Mouse (Mus musculus): ENCODE measurements around the gene Lypd4. TPM values are rescaled to one million over a fixed set of nuclear protein-coding genes. Genes with fewer than 3 reads are reported as not detected.

Lypd4 gene
- polyA plus RNA-seq, 1 experiment from 2014 or later: not detected

- no peak for ATAC-seq (ENCODE audit: low FRiP score)
- H3K4me2 ChIP-seq (replicated peaks; ENCODE audit: low read depth, low read length): no peak overlapping the region
- H3K36me3 ChIP-seq (ENCODE audit: control insufficient read depth, insufficient read depth, low read length): peaks cover 20% of the 10 kb centered on the region; the same call in 1 of the 2 replicates
- 73% methylated on average over 3 of the region's 3 CpGs for WGBS
- no peaks in the 10 kb centered on the region for H3K9me3 ChIP-seq (ENCODE audit: control insufficient read depth, low read length)
- no peak overlapping the region for H3K4me3 ChIP-seq (ENCODE audit: low read depth, low read length)
- H3K9ac ChIP-seq (ENCODE audit: low read depth, low read length): no peak overlapping the region
- no peak for DNase-seq (ENCODE audit: low spot score)
- no peaks in the 10 kb centered on the region for H3K27me3 ChIP-seq (ENCODE audit: control insufficient read depth, insufficient read depth, low read length)
- peaks cover 3% of the 10 kb centered on the region; the same call in 1 of the 2 replicates for H3K4me1 ChIP-seq (replicated peaks; ENCODE audit: control insufficient read depth, insufficient read depth, low read length)
- H3K27ac ChIP-seq (ENCODE audit: low read depth, low read length): no peak overlapping the region
Measured at GRCm38 (mm10) chr7:24891241-24892124, 21.7 kb upstream of the Lypd4 start.

DNA sequence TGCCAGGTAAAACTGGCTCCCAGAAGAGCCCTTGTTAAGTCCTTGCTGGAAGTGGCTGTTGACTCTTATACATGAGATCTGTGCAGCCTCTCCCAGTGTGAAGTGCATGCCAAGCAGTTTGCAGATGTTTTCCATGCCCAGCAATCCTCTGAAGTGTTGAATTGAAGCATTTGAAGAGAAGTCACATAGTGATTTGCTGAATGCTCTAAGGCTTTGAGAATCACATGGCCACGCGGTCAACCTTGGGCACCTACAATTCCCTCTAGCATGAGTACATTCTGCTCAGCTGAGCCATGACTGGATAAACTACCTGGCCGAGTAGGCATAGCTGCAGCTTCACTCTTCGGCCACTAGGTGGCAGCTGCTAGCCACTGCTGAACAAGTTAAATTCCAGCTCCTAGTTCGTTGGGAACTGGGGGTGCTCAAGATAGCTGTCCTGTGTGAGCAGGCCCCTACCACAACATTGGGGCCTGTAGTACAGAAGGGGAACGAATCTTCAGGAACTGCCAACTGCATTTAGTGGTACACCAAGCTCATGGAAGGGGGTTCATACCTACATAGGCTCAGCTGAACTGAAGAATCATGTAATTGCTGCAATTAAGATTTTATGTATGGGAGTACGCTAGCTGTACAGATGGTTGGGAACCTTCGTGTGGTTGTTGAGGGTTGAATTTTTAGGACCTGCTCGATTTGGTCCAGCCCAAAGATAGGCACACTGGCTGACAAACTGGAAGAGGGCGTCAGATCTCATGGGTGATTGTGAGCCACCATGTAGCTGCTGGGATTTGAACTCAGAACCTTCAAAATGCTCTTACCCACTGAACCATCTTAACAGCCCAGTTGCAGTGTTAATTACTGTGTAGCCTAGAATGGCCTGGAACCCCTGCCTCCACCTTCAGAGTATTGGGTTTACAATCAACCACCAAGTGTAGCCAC lies 20.8 kb upstream of the Lypd4 start:
- Histone ChIP-seq H3K4me1 (replicated peaks; ENCODE audit: control insufficient read depth, insufficient read depth, low read length) (peaks cover 10% of the 10 kb centered on the region), H3K27ac (ENCODE audit: low read depth, low read length) (0 out of 2 replicates have a peak overlapping the region, but pooled peaks have one; percentile 24), H3K27me3 (ENCODE audit: control insufficient read depth, insufficient read depth, low read length) (no peaks in the 10 kb centered on the region), H3K9me3 (ENCODE audit: control insufficient read depth, low read length) (no peaks in the 10 kb centered on the region), H3K36me3 (ENCODE audit: control insufficient read depth, insufficient read depth, low read length) (peaks cover 20% of the 10 kb centered on the region; the same call in 1 of the 2 replicates), H3K4me3 (ENCODE audit: low read depth, low read length) (no peak overlapping the region), H3K9ac (ENCODE audit: low read depth, low read length) (no peak overlapping the region), H3K4me2 (replicated peaks; ENCODE audit: low read depth, low read length) (no peak overlapping the region)
- 33% methylated on average over 10 of the region's 10 CpGs for WGBS
- DNase-seq (ENCODE audit: low spot score): peak; percentile 86
- ATAC-seq (ENCODE audit: low FRiP score): peak; percentile 62

DNA sequence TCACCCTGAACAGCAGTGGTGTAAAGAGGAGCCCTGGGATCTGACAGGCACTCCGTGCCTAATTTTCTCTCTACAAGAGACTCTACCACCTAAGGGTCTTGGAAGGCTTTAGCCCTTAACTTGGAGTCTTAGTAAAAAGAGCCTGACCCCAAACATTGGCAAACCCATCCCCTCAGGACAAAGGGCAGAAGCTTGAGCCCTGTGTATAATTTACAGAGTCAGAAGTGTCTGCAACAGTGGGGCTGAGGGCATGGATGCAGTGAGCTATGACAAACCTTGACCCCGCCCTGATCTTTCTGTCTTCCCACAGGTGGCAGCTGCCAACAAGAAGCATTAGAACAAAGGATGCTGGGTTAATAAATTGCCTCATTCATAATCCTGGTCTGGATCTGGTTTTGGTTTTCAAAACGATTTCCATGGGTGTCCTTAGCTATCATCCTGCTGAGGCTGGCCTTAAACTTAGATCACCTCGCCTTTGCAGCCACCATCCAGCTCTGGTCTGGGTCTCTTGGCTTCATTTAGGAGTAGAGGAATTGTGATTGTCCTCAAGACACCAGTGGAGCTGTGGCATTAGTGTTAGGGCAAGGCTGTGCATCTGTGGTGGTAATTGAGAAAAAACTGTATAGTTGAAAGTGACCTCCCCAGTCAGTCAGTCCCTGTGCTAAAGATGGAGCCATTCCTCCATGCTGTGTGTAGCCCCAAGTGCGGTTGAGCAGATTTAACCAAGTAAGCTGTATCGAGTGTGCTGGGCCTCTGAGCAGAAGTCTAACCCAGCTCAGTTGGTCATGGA lies 19.9 kb upstream of the Lypd4 start:
- H3K27ac ChIP-seq (ENCODE audit: low read depth, low read length): 0 out of 2 replicates have a peak overlapping the region, but pooled peaks have one; percentile 24
- H3K36me3 ChIP-seq (ENCODE audit: control insufficient read depth, insufficient read depth, low read length): peaks cover 20% of the 10 kb centered on the region; the same call in 1 of the 2 replicates
- peaks cover 10% of the 10 kb centered on the region for H3K4me1 ChIP-seq (replicated peaks; ENCODE audit: control insufficient read depth, insufficient read depth, low read length)
- no peak; the same call in 1 of the 2 replicates for ATAC-seq (ENCODE audit: low FRiP score)
- H3K9me3 ChIP-seq (ENCODE audit: control insufficient read depth, low read length): no peaks in the 10 kb centered on the region
- 79% methylated on average over 6 of the region's 6 CpGs for WGBS
- H3K4me2 ChIP-seq (replicated peaks; ENCODE audit: low read depth, low read length): no peak overlapping the region
- no peaks in the 10 kb centered on the region for H3K27me3 ChIP-seq (ENCODE audit: control insufficient read depth, insufficient read depth, low read length)
- no peak overlapping the region for H3K9ac ChIP-seq (ENCODE audit: low read depth, low read length)
- no peak overlapping the region for H3K4me3 ChIP-seq (ENCODE audit: low read depth, low read length)
- no peak for DNase-seq (ENCODE audit: low spot score)

GRCm38 (mm10) chr7:24887096-24887495 lies 17.4 kb upstream of the Lypd4 start:
- Histone ChIP-seq H3K4me2 (replicated peaks; ENCODE audit: low read depth, low read length) (no peak overlapping the region), H3K36me3 (ENCODE audit: control insufficient read depth, insufficient read depth, low read length) (peaks cover 20% of the 10 kb centered on the region; the same call in 1 of the 2 replicates)

GRCm38 (mm10) chr7:24886308-24886633 lies 16.5 kb upstream of the Lypd4 start:
- H3K4me1 ChIP-seq (replicated peaks; ENCODE audit: control insufficient read depth, insufficient read depth, low read length): peaks cover 10% of the 10 kb centered on the region
- H3K4me3 ChIP-seq (ENCODE audit: low read depth, low read length): peak overlapping the region; percentile 97
- H3K27me3 ChIP-seq (ENCODE audit: control insufficient read depth, insufficient read depth, low read length): no peaks in the 10 kb centered on the region
- no peak overlapping the region for H3K27ac ChIP-seq (ENCODE audit: low read depth, low read length)
- peak overlapping the region; percentile 49 for H3K4me2 ChIP-seq (replicated peaks; ENCODE audit: low read depth, low read length)
- DNase-seq (ENCODE audit: low spot score) (no peak), ATAC-seq (ENCODE audit: low FRiP score) (no peak)
- H3K9me3 ChIP-seq (ENCODE audit: control insufficient read depth, low read length): no peaks in the 10 kb centered on the region
- WGBS: 74% methylated on average over 4 of the region's 4 CpGs
- H3K9ac ChIP-seq (ENCODE audit: low read depth, low read length): peak overlapping the region; percentile 3; the same call in 1 of the 2 replicates
- peaks cover 20% of the 10 kb centered on the region; the same call in 1 of the 2 replicates for H3K36me3 ChIP-seq (ENCODE audit: control insufficient read depth, insufficient read depth, low read length)

More at GRCm38 (mm10) chr7:24887096-24887495, 17.4 kb upstream of the Lypd4 start:
- no peaks in the 10 kb centered on the region for H3K9me3 ChIP-seq (ENCODE audit: control insufficient read depth, low read length)
- DNase-seq (ENCODE audit: low spot score) (no peak), ATAC-seq (ENCODE audit: low FRiP score) (no peak)
- H3K27me3 ChIP-seq (ENCODE audit: control insufficient read depth, insufficient read depth, low read length): no peaks in the 10 kb centered on the region
- WGBS: 76% methylated on average over 4 of the region's 4 CpGs
- H3K4me1 ChIP-seq (replicated peaks; ENCODE audit: control insufficient read depth, insufficient read depth, low read length): peaks cover 10% of the 10 kb centered on the region
- 0 out of 2 replicates have a peak overlapping the region, but pooled peaks have one; percentile 4 for H3K4me3 ChIP-seq (ENCODE audit: low read depth, low read length)
- H3K9ac ChIP-seq (ENCODE audit: low read depth, low read length): no peak overlapping the region
- no peak overlapping the region for H3K27ac ChIP-seq (ENCODE audit: low read depth, low read length)

- DNase-seq (ENCODE audit: low spot score) (no peak), ATAC-seq (ENCODE audit: low FRiP score) (no peak)
- H3K9ac ChIP-seq (ENCODE audit: low read depth, low read length): peak overlapping the region; percentile 99
- no peak overlapping the region for H3K27ac ChIP-seq (ENCODE audit: low read depth, low read length)
- peak overlapping the region; percentile 49 for H3K4me2 ChIP-seq (replicated peaks; ENCODE audit: low read depth, low read length)
- H3K36me3 ChIP-seq (ENCODE audit: control insufficient read depth, insufficient read depth, low read length): peaks cover 20% of the 10 kb centered on the region; the same call in 1 of the 2 replicates
- peak overlapping the region; percentile 97 for H3K4me3 ChIP-seq (ENCODE audit: low read depth, low read length)
- 47% methylated on average over 12 of the region's 12 CpGs for WGBS
- H3K9me3 ChIP-seq (ENCODE audit: control insufficient read depth, low read length): no peaks in the 10 kb centered on the region
- H3K27me3 ChIP-seq (ENCODE audit: control insufficient read depth, insufficient read depth, low read length): no peaks in the 10 kb centered on the region
- H3K4me1 ChIP-seq (replicated peaks; ENCODE audit: control insufficient read depth, insufficient read depth, low read length): peaks cover 10% of the 10 kb centered on the region
Measured at GRCm38 (mm10) chr7:24885468-24886307, 15.9 kb upstream of the Lypd4 start.

DNA sequence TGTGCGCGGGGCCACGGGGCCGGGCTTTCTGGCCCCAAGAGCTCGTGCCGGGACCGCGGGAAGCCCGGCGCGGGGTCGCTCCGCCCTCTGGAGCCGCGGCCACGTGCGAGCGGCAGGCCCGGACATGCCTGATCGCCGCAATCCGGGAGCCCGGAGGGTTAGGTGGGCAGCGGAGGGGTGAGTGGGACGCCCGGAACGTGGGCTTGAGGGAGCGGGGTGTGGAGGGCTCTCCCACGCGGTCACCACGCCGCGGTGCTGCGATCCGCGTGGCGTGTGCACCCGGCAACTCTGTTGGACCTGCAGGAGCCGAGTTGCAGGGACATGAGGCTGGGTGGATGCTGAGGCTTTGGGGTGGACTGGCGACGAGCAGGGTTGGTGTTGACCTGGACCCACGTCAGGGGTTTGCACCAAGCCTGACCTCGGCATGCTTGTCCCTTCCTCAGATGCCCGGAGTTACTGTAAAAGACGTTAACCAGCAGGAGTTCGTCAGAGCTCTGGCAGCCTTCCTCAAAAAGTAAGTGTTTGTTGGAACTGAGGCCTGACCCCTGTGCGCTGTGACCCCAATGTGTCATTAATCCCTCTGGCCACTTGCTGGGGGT lies 15.1 kb upstream of the Lypd4 start:
- peak; percentile 5; the same call in 1 of the 2 replicates for ATAC-seq (ENCODE audit: low FRiP score)
- peak overlapping the region; percentile 99 for H3K9ac ChIP-seq (ENCODE audit: low read depth, low read length)
- H3K4me2 ChIP-seq (replicated peaks; ENCODE audit: low read depth, low read length): peak overlapping the region; percentile 49
- H3K9me3 ChIP-seq (ENCODE audit: control insufficient read depth, low read length): no peaks in the 10 kb centered on the region
- DNase-seq (ENCODE audit: low spot score): no peak
- peaks cover 10% of the 10 kb centered on the region for H3K4me1 ChIP-seq (replicated peaks; ENCODE audit: control insufficient read depth, insufficient read depth, low read length)
- H3K27me3 ChIP-seq (ENCODE audit: control insufficient read depth, insufficient read depth, low read length): no peaks in the 10 kb centered on the region
- peak overlapping the region; percentile 86 for H3K27ac ChIP-seq (ENCODE audit: low read depth, low read length)
- H3K36me3 ChIP-seq (ENCODE audit: control insufficient read depth, insufficient read depth, low read length): peaks cover 17% of the 10 kb centered on the region; the same call in 1 of the 2 replicates
- under 1% methylated on average over 45 of the region's 47 CpGs for WGBS
- peak overlapping the region; percentile 97 for H3K4me3 ChIP-seq (ENCODE audit: low read depth, low read length)
